Mouse (Mus musculus) small intestine, adult 2 months (tissue): ENCODE results near the gene Arpc4.

ENCODE experiments used
- CTCF ChIP-seq: fragments of 200-500 bp; IDR thresholded peaks from 2 replicates; pipeline ENCODE4 v1.5.1; 2012; ENCODE audit warnings: low read depth, mild to moderate bottlenecking, control low read depth, inconsistent platforms, low read length, moderate library complexity, mixed read lengths; ENCODE audit not compliant: insufficient replicate concordance, insufficient read length; ENCODE audit errors: extremely low read depth
- POLR2A ChIP-seq: fragments of 200-500 bp; IDR thresholded peaks from 2 replicates; pipeline ENCODE4 v1.6.1; 2012; ENCODE audit warnings: low read depth, mild to moderate bottlenecking, control low read depth, inconsistent platforms, low read length, moderate library complexity

GRCm38 (mm10) chr6:113435664-113436205, 57.8 kb downstream of the Arpc4 start, which contains the start of gene Cidec:
- TF ChIP-seq CTCF = no peak
- no peak for TF ChIP-seq POLR2A
